Mouse (Mus musculus): ENCODE results near the gene Tnc. TPM values are rescaled to one million over a fixed set of nuclear protein-coding genes. Genes with fewer than 3 reads are reported as not detected.

Gene Tnc
- 5.4 TPM in 2 replicates for polyA plus RNA-seq (2016; fragmentation: Nextera tagmentation; extraction: Ambion mirVana)

- Histone ChIP-seq H3K4me2 (peak within 1 kb of the TSS; percentile 33), H3K9ac (no peak within 1 kb of the TSS), H3K4me3 (peak within 1 kb of the TSS; percentile 21; the same call in 1 of the 2 replicates), H3K36me3 (no peaks in the 10 kb centered on the region), H3K27me3 (replicated peaks) (peaks cover 26% of the 10 kb centered on the region), H3K27ac (no peak within 1 kb of the TSS), H3K9me3 (replicated peaks) (no peaks in the 10 kb centered on the region), H3K4me1 (no peaks in the 10 kb centered on the region)
- ATAC-seq = no peak
- 4% methylated on average over 26 of the region's 26 CpGs for WGBS (ENCODE audit: insufficient replicate concordance)
These were observed at the start of gene Tnc for GRCm38 (mm10) chr4:64046831-64047493. Tnc (minus strand) TSS chr4:64047015.

GRCm38 (mm10) chr4:64094221-64094620 is 47.4 kb upstream of the Tnc start:
- no peaks in the 10 kb centered on the region for H3K36me3 ChIP-seq
- H3K4me1 ChIP-seq = no peaks in the 10 kb centered on the region
- H3K9ac ChIP-seq = no peak overlapping the region
- WGBS (ENCODE audit: insufficient replicate concordance) = 65% methylated on average over 5 of the region's 5 CpGs
- H3K27ac ChIP-seq = no peak overlapping the region
- no peaks in the 10 kb centered on the region for H3K27me3 ChIP-seq (replicated peaks)
- H3K4me2 ChIP-seq = no peak overlapping the region
- no peak for ATAC-seq
- H3K9me3 ChIP-seq (replicated peaks) = no peaks in the 10 kb centered on the region
- H3K4me3 ChIP-seq = no peak overlapping the region

GRCm38 (mm10) chr4:64092857-64093256 is 46.0 kb upstream of the Tnc start:
- H3K4me1 ChIP-seq = no peaks in the 10 kb centered on the region
- H3K9ac ChIP-seq = no peak overlapping the region
- no peaks in the 10 kb centered on the region for H3K27me3 ChIP-seq (replicated peaks)
- H3K9me3 ChIP-seq (replicated peaks) = no peaks in the 10 kb centered on the region
- ATAC-seq = no peak
- H3K4me3 ChIP-seq = no peak overlapping the region
- H3K36me3 ChIP-seq = no peaks in the 10 kb centered on the region
- H3K4me2 ChIP-seq = no peak overlapping the region
- 54% methylated on average over 1 of the region's 1 CpGs for WGBS (ENCODE audit: insufficient replicate concordance)
- H3K27ac ChIP-seq = no peak overlapping the region

GRCm38 (mm10) chr4:64089378-64089777 is 42.6 kb upstream of the Tnc start:
- H3K4me3 ChIP-seq = no peak overlapping the region
- H3K9me3 ChIP-seq (replicated peaks) = no peaks in the 10 kb centered on the region
- ATAC-seq = no peak
- H3K9ac ChIP-seq = no peak overlapping the region
- no peaks in the 10 kb centered on the region for H3K27me3 ChIP-seq (replicated peaks)
- WGBS (ENCODE audit: insufficient replicate concordance) = 34% methylated on average over 2 of the region's 2 CpGs
- no peaks in the 10 kb centered on the region for H3K36me3 ChIP-seq
- H3K4me2 ChIP-seq = no peak overlapping the region
- H3K4me1 ChIP-seq = no peaks in the 10 kb centered on the region
- H3K27ac ChIP-seq = no peak overlapping the region

- H3K36me3 ChIP-seq = no peaks in the 10 kb centered on the region
- no peak for ATAC-seq
- no peaks in the 10 kb centered on the region for H3K9me3 ChIP-seq (replicated peaks)
- no peak overlapping the region for H3K9ac ChIP-seq
- no peak overlapping the region for H3K27ac ChIP-seq
- no peak overlapping the region for H3K4me2 ChIP-seq
- 78% methylated on average over 2 of the region's 2 CpGs for WGBS (ENCODE audit: insufficient replicate concordance)
- H3K4me1 ChIP-seq = no peaks in the 10 kb centered on the region
- no peak overlapping the region for H3K4me3 ChIP-seq
- H3K27me3 ChIP-seq (replicated peaks) = no peaks in the 10 kb centered on the region
These were observed 40.9 kb upstream of the Tnc start for GRCm38 (mm10) chr4:64087675-64088074.

- no peak for ATAC-seq
- no peak overlapping the region for H3K27ac ChIP-seq
These were observed 39.3 kb upstream of the Tnc start for GRCm38 (mm10) chr4:64085993-64086567.

GRCm38 (mm10) chr4:64083858-64084257 is 37.0 kb upstream of the Tnc start:
- WGBS (ENCODE audit: insufficient replicate concordance) = 48% methylated on average over 5 of the region's 5 CpGs
- no peak overlapping the region for H3K4me2 ChIP-seq

More at GRCm38 (mm10) chr4:64085993-64086567, 39.3 kb upstream of the Tnc start:
- Histone ChIP-seq H3K4me1 (no peaks in the 10 kb centered on the region), H3K4me3 (no peak overlapping the region), H3K9ac (no peak overlapping the region), H3K4me2 (no peak overlapping the region), H3K36me3 (no peaks in the 10 kb centered on the region), H3K27me3 (replicated peaks) (no peaks in the 10 kb centered on the region), H3K9me3 (replicated peaks) (no peaks in the 10 kb centered on the region)
- 54% methylated on average over 1 of the region's 1 CpGs for WGBS (ENCODE audit: insufficient replicate concordance)

GRCm38 (mm10) chr4:64078029-64078619 is 31.3 kb upstream of the Tnc start:
- Histone ChIP-seq H3K9me3 (replicated peaks) (no peaks in the 10 kb centered on the region), H3K36me3 (no peaks in the 10 kb centered on the region), H3K4me2 (no peak overlapping the region), H3K27me3 (replicated peaks) (no peaks in the 10 kb centered on the region), H3K27ac (no peak overlapping the region), H3K4me3 (no peak overlapping the region), H3K9ac (no peak overlapping the region), H3K4me1 (no peaks in the 10 kb centered on the region)
- 85% methylated on average over 2 of the region's 2 CpGs for WGBS (ENCODE audit: insufficient replicate concordance)
- no peak for ATAC-seq

More at GRCm38 (mm10) chr4:64083858-64084257, 37.0 kb upstream of the Tnc start:
- Histone ChIP-seq H3K36me3 (no peaks in the 10 kb centered on the region), H3K27ac (no peak overlapping the region), H3K9me3 (replicated peaks) (no peaks in the 10 kb centered on the region), H3K4me3 (no peak overlapping the region), H3K9ac (no peak overlapping the region), H3K4me1 (no peaks in the 10 kb centered on the region), H3K27me3 (replicated peaks) (no peaks in the 10 kb centered on the region)
- no peak for ATAC-seq

- no peak for ATAC-seq
These were observed 29.7 kb upstream of the Tnc start for GRCm38 (mm10) chr4:64076349-64077025.

GRCm38 (mm10) chr4:64074725-64075124 is 27.9 kb upstream of the Tnc start:
- Histone ChIP-seq H3K4me1 (no peaks in the 10 kb centered on the region), H3K27ac (no peak overlapping the region), H3K27me3 (replicated peaks) (no peaks in the 10 kb centered on the region), H3K36me3 (no peaks in the 10 kb centered on the region), H3K4me2 (no peak overlapping the region), H3K9me3 (replicated peaks) (no peaks in the 10 kb centered on the region), H3K9ac (no peak overlapping the region), H3K4me3 (no peak overlapping the region)
- no peak for ATAC-seq

More at GRCm38 (mm10) chr4:64076349-64077025, 29.7 kb upstream of the Tnc start:
- Histone ChIP-seq H3K36me3 (no peaks in the 10 kb centered on the region), H3K27me3 (replicated peaks) (no peaks in the 10 kb centered on the region), H3K4me3 (no peak overlapping the region), H3K9ac (no peak overlapping the region), H3K4me1 (no peaks in the 10 kb centered on the region), H3K27ac (no peak overlapping the region), H3K4me2 (no peak overlapping the region), H3K9me3 (replicated peaks) (no peaks in the 10 kb centered on the region)
- WGBS (ENCODE audit: insufficient replicate concordance) = 52% methylated on average over 6 of the region's 6 CpGs

- Histone ChIP-seq H3K4me2 (no peak overlapping the region), H3K4me1 (no peaks in the 10 kb centered on the region), H3K36me3 (no peaks in the 10 kb centered on the region), H3K27ac (no peak overlapping the region), H3K9me3 (replicated peaks) (no peaks in the 10 kb centered on the region), H3K9ac (no peak overlapping the region), H3K27me3 (replicated peaks) (no peaks in the 10 kb centered on the region), H3K4me3 (no peak overlapping the region)
- 70% methylated on average over 7 of the region's 7 CpGs for WGBS (ENCODE audit: insufficient replicate concordance)
- ATAC-seq = no peak
These were observed 20.6 kb upstream of the Tnc start for GRCm38 (mm10) chr4:64067394-64067793.

- Histone ChIP-seq H3K4me3 (no peak overlapping the region), H3K4me2 (no peak overlapping the region), H3K27ac (no peak overlapping the region), H3K4me1 (no peaks in the 10 kb centered on the region), H3K36me3 (no peaks in the 10 kb centered on the region), H3K9ac (no peak overlapping the region), H3K27me3 (replicated peaks) (no peaks in the 10 kb centered on the region), H3K9me3 (replicated peaks) (no peaks in the 10 kb centered on the region)
- 27% methylated on average over 10 of the region's 10 CpGs for WGBS (ENCODE audit: insufficient replicate concordance)
- no peak for ATAC-seq
These were observed 18.5 kb upstream of the Tnc start for GRCm38 (mm10) chr4:64065266-64065665.

All from liver, embryonic 12.5 days (tissue).